Mouse (Mus musculus) 416B (cell line): ENCODE data around the gene Rnf17.

Experiments used
- DNase-seq: peaks from one replicate; pipeline ENCODE4 v3.0.0; 2011; ENCODE audit warnings: low read depth

Rnf17 gene

GRCm38 (mm10) chr14:56512084-56512483 is 109.7 kb downstream of the Rnf17 start:
- peak; percentile 16 for DNase-seq

DNA sequence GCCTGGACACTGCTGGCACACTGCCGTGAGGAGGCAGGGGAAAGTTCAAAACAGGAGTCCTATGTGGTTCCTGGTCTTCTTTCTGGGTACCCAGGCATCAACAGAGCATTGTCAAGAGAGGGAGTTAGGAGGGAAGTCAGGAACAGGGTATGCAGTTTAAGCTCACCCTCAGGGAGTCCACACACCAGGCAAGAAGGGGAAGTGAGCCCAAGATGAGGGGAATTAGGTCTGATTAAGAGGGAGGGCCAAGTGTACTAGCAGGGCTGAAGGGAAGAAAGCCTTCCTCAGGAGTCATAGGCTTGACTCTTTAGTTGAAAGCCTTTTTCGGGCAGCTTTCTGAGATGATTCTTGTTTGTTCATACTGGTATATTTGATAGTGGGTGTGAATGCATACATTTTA is 112.4 kb downstream of the Rnf17 start:
- no peak for DNase-seq

DNA sequence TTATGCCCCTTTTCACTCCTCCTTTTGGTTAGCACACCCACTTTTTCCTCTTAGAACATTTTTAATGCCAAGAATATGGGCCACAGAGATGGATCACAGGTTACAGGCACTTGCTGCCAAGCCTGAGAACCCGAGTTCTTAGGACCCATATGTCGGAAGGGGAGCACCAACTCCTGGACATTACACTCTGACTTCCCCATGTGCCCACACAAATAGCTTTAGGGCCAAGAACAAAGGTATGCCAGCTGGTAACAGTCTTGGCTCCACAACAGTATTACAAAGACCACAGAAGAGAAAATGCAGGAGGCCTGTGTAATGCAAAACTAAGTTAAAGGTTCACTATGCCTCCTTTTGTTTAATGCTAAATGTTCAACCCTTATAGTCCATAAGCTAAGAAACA is 128.4 kb downstream of the Rnf17 start:
- DNase-seq: no peak

DNA sequence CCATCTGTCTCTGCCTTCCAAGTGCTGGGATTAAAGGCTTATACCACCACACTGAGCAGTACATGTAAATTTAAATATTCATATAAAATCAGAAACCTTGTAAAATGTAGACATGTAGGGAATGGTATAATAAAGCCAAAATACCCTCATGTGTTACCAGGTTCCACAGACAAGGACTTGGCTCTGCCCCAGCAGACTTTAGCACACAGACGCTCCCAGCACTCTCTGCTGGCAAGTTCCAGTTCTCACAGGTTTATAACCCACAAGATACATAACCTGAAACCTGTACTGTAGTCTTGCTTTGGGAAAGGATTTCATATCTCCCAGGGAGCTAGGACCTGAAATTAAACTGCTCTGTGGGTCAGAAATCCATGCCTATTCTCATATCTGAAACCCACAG is 142.6 kb downstream of the Rnf17 start:
- DNase-seq: no peak

GRCm38 (mm10) chr14:56545491-56545890 is 143.1 kb downstream of the Rnf17 start:
- DNase-seq: no peak

DNA sequence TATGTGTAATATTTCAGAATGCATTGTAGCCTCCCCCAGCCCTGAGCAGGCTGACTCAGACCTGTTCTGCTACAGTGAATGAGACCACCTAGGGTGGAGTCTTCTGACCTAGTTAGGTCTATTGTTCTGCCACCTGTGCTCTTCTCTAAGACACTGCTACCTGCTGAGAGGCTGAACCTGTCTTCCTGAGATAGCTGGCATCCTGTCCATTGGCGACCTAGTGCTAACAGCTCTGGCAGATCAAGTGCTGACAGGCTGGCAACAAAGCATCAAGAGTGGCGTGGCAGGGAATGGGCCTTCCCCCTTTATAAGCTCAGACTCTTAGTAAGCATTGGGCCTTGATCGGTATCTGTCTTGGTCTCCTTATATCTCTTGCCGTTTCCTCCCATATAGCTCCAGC is 148.6 kb downstream of the Rnf17 start:
- no peak for DNase-seq

- peak; percentile 30 for DNase-seq
These were observed 150.5 kb downstream of the Rnf17 start for GRCm38 (mm10) chr14:56552924-56553323.

DNA sequence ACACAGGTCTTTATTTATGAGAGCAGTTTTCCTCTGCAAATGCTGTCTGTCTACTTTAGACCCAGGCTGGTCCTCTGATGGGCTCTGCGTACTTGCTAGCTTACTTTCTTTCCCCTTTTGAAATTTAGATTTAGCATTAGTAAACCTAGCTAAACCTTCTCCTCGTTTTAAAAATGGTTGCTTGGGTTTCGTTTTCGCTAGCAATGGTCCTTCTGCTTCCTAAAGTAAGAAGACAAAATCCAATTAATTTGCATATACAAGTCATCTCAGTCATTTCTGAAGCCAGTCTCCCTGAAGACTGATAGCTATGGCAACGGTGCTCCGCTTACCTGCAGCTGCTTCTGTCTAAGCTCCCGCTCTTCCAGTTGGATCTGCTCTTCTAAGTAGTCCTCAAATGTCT is 150.9 kb downstream of the Rnf17 start:
- no peak for DNase-seq

DNA sequence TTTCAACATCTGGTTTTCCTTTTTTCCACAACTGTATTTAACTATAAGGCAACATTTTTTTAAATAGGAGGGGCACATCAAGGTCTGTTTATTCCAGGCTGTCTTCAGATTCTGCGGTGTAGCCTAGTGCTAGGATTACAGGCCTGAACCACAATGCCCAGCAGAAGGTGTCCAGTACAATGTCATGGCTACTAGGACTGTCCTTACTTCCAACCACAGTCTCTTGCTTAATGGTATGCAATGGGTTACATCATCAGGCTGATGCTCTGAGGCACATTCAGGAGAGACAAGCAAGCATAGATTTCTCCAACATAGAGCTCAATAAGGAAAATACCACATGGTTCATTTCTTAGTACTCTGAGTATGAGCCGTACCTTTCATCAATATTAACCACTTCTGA is 152.3 kb downstream of the Rnf17 start:
- peak; percentile 59 for DNase-seq

GRCm38 (mm10) chr14:56559134-56559533 is 156.8 kb downstream of the Rnf17 start:
- no peak for DNase-seq

- DNase-seq: peak; percentile 40
These were observed 165.1 kb downstream of the Rnf17 start for GRCm38 (mm10) chr14:56567476-56567875.

GRCm38 (mm10) chr14:56569041-56569440 is 166.7 kb downstream of the Rnf17 start:
- DNase-seq: peak; percentile 51

- peak; percentile 98 for DNase-seq
These were observed 169.1 kb downstream of the Rnf17 start for GRCm38 (mm10) chr14:56571310-56572093.

DNA sequence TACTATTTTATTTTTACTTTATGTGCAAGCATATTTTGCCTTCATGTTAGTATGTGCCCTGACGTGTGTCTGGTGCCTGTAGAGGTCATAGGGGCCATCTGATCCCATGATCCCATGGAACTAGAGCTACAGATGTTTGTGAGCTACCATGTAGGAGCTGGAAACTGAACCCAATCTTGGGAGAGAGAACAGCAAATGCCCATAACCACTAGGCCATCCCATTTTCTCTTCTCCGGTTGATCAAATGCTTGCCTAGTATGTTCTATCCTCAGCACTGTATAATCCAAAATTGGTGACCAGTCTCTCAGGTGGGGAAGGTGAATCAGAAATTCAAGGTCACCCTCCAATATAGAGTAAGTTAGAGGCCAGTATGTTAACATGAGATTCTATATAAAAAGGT is 170.2 kb downstream of the Rnf17 start:
- DNase-seq: no peak
